ENCODE assay signal across 15 mouse cellular contexts in the genomic region with DNA sequence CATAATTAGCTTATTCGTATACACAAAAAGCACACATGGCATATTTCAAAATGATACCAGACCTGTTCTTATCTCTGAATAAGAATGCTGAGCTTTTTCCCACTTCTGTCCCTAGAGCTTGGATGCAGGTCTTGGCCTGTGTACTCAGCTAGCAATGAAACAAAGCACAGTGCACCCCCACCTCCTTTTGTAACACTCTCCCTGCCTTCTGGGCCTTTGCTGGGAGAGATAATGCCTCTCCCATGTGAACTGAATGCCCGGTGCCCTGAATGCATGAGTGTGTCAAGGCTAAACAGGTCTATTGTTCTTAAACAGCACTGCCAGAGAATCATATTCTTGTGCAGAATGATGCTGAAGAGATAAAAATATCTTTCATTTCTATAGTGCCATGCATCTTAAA. TPM values are rescaled to one million over a fixed set of nuclear protein-coding genes. Genes with fewer than 3 reads are reported as not detected.
"Had no signal": no experiment of that assay in that cellular context is flagged by ENCODE, and none has a peak within 500 bp of the region (broad histone marks: within the 10 kb centered on the region; RNA-seq: fewer than 3 reads in every experiment).

No protein-coding gene starts in this region.

- H3K9ac ChIP-seq: intestine, embryonic 15.5 days; limb, embryonic 13.5 days; liver, embryonic 14.5 days; neural tube, embryonic 13.5 days had no signal

- H3K4me3 ChIP-seq: intestine, embryonic 15.5 days; layer of hippocampus, adult 2 months; limb, embryonic 13.5 days; neural tube, embryonic 13.5 days had no signal

- ATAC-seq: intestine, embryonic 15.5 days had no signal

- H3K36me3 ChIP-seq: intestine, embryonic 15.5 days; limb, embryonic 13.5 days; neural tube, embryonic 13.5 days had no signal

- H3K27ac ChIP-seq: intestine, embryonic 15.5 days; layer of hippocampus, adult 2 months; limb, embryonic 13.5 days; liver, embryonic 14.5 days; neural tube, embryonic 13.5 days had no signal

- DNase-seq: kidney, adult 18-20 months; kidney, postnatal 10 days; kidney, postnatal 4 days; left cerebral cortex, postnatal 4 days; lung, adult 18-20 months; right cerebral cortex, adult 18-20 months; thymus, adult 18-20 months; thymus, postnatal 14 days had no signal

- H3K4me2 ChIP-seq: intestine, embryonic 15.5 days; limb, embryonic 13.5 days; neural tube, embryonic 13.5 days had no signal

- H3K9me3 ChIP-seq: intestine, embryonic 15.5 days; limb, embryonic 13.5 days; neural tube, embryonic 13.5 days had no signal

RNA-seq across cellular contexts. Expression of a gene that starts 2.5 kb away (rescaled TPM):
- total RNA-seq: megakaryocyte-erythroid progenitor cell, adult 5-6 weeks had no signal
- polyA plus RNA-seq: liver, adult 2 months had no signal
